Mouse (Mus musculus): ENCODE data around the gene 1700029F12Rik. TPM values are rescaled to one million over a fixed set of nuclear protein-coding genes. Genes with fewer than 3 reads are reported as not detected.

The 1700029F12Rik gene
- total and polyA plus RNA-seq, 3 experiments = not detected

GRCm38 (mm10) chr13:96980561-96980960 lies 53.6 kb downstream of the 1700029F12Rik start:
- TF ChIP-seq ZNF384 (IDR thresholded peaks at IDR 0.05; ENCODE audit: low read depth, low read length) (no peak), HCFC1 (IDR thresholded peaks at IDR 0.05; ENCODE audit: low read depth, low read length) (no peak), MAZ (IDR thresholded peaks at IDR 0.05; ENCODE audit: low read depth, low read length) (no peak)

GRCm38 (mm10) chr13:96976986-96977595 lies 57.1 kb downstream of the 1700029F12Rik start:
- no peak overlapping the region for H3K4me3 ChIP-seq (ENCODE audit: control insufficient read depth in 1 of 2, insufficient read depth in 1 of 2, low read depth in 2 of 2, low read length in 2 of 2)
- H3K36me3 ChIP-seq (ENCODE audit: control insufficient read depth in 1 of 2, insufficient read depth in 2 of 2, low read length in 2 of 2) = peaks cover 0 to 2% of the 10 kb centered on the region in 2 experiments; a peak in 2 of 4 replicates
- H3K9ac ChIP-seq (ENCODE audit: control insufficient read depth, low read depth, low read length, poor library complexity, severe bottlenecking) = no peak overlapping the region
- H3K27me3 ChIP-seq (ENCODE audit: control insufficient read depth in 1 of 2, insufficient read depth in 2 of 2, low read length in 2 of 2) = no peaks in the 10 kb centered on the region
- TF ChIP-seq ETS1 (IDR thresholded peaks at IDR 0.05; ENCODE audit: low read depth, low read length) (no peak), GATA1 (IDR thresholded peaks at IDR 0.05; ENCODE audit: low read depth, low read length) (no peak), SMC3 (IDR thresholded peaks at IDR 0.05; ENCODE audit: low read depth, low read length) (no peak), MXI1 (IDR thresholded peaks at IDR 0.05; ENCODE audit: low read depth, low read length) (no peak), HCFC1 (IDR thresholded peaks at IDR 0.05; ENCODE audit: low read depth, low read length) (no peak), NELFE (IDR thresholded peaks at IDR 0.05; ENCODE audit: low read depth, low read length) (no peak), MYC (IDR thresholded peaks at IDR 0.05; ENCODE audit: low read depth, low read length) (no peak), BHLHE40 (IDR thresholded peaks at IDR 0.05; ENCODE audit: borderline replicate concordance, low read depth, low read length) (no peak), ZNF384 (IDR thresholded peaks at IDR 0.05; ENCODE audit: low read depth, low read length) (no peak), E2F4 (IDR thresholded peaks at IDR 0.05; ENCODE audit: borderline replicate concordance, low read depth, low read length) (no peak), TCF12 (IDR thresholded peaks at IDR 0.05; ENCODE audit: low read depth, low read length) (no peak), MAX (IDR thresholded peaks at IDR 0.05; ENCODE audit: low read length) (no peak), GABPA (IDR thresholded peaks at IDR 0.05; ENCODE audit: low read depth, low read length) (no peak), RAD21 (IDR thresholded peaks at IDR 0.05; ENCODE audit: low read depth, low read length) (no peak)
- no peaks in the 10 kb centered on the region for H3K79me2 ChIP-seq (ENCODE audit: control insufficient read depth, insufficient read depth, low read length, poor library complexity)
- peaks cover 0 to 4% of the 10 kb centered on the region in 2 experiments; a peak in 1 of 4 replicates for H3K4me1 ChIP-seq (ENCODE audit: control insufficient read depth in 1 of 2, insufficient read depth in 2 of 2, low read length in 2 of 2)
- no peak overlapping the region for H3K27ac ChIP-seq (ENCODE audit: control insufficient read depth, low read depth, low read length)
- DNase-seq (ENCODE audit: low read depth, low spot score) = no peak
- no peaks in the 10 kb centered on the region for H3K9me3 ChIP-seq (replicated peaks; ENCODE audit: insufficient read depth, low read length)

More at GRCm38 (mm10) chr13:96980561-96980960, 53.6 kb downstream of the 1700029F12Rik start:
- Histone ChIP-seq H3K4me3 (ENCODE audit: control insufficient read depth in 1 of 2, insufficient read depth in 1 of 2, low read depth in 2 of 2, low read length in 2 of 2) (no peak overlapping the region), H3K79me2 (ENCODE audit: control insufficient read depth, insufficient read depth, low read length, poor library complexity) (no peaks in the 10 kb centered on the region), H3K27me3 (ENCODE audit: control insufficient read depth in 1 of 2, insufficient read depth in 2 of 2, low read length in 2 of 2) (no peaks in the 10 kb centered on the region; a peak in 1 of 4 replicates), H3K4me1 (ENCODE audit: control insufficient read depth in 1 of 2, insufficient read depth in 2 of 2, low read length in 2 of 2) (no peaks in the 10 kb centered on the region), H3K9ac (ENCODE audit: control insufficient read depth, low read depth, low read length, poor library complexity, severe bottlenecking) (no peak overlapping the region), H3K9me3 (replicated peaks; ENCODE audit: insufficient read depth, low read length) (no peaks in the 10 kb centered on the region), H3K36me3 (ENCODE audit: control insufficient read depth in 1 of 2, insufficient read depth in 2 of 2, low read length in 2 of 2) (no peaks in the 10 kb centered on the region), H3K27ac (ENCODE audit: control insufficient read depth, low read depth, low read length) (no peak overlapping the region)
- no peak for DNase-seq (ENCODE audit: low read depth, low spot score)

All from MEL (cell line).